Mouse (Mus musculus) MEL (cell line): ENCODE data around the gene Gja1. TPM values are rescaled to one million over a fixed set of nuclear protein-coding genes. Genes with fewer than 3 reads are reported as not detected.

ENCODE experiments used
- DNase-seq: peaks from one replicate; pipeline ENCODE4 v3.0.0; 2011; ENCODE audit warnings: low read depth, low spot score
- H3K27ac ChIP-seq: 2 replicates; pipeline ENCODE4 v1.5.1; 2012; ENCODE audit warnings: low read depth, mild to moderate bottlenecking, control low read depth, low read length, moderate library complexity; ENCODE audit not compliant: control insufficient read depth
- H3K27me3 ChIP-seq, 2 experiments: fragments of 150-350 bp in 1 of 2; sonication (generic) in 1 of 2; 2 replicates each; pipeline ENCODE4 v1.6.1; 2012; ENCODE audit warnings: low read length in 2 of 2, mild to moderate bottlenecking in 2 of 2, improper control_type of control experiment in 1 of 2, moderate library complexity in 1 of 2; ENCODE audit not compliant: insufficient read depth in 2 of 2, control insufficient read depth in 1 of 2
- H3K36me3 ChIP-seq, 2 experiments: 2 replicates each; pipeline ENCODE4 v1.6.1; 2012 to 2014; ENCODE audit warnings: low read length in 2 of 2, improper control_type of control experiment in 1 of 2, inconsistent platforms in 1 of 2, mild to moderate bottlenecking in 1 of 2; ENCODE audit not compliant: insufficient read depth in 2 of 2, control insufficient read depth in 1 of 2
- H3K4me1 ChIP-seq, 2 experiments: fragments of 150-350 bp in 1 of 2; sonication (generic) in 1 of 2; 2 replicates each; pipeline ENCODE4 v1.6.1; 2012; ENCODE audit warnings: low read length in 2 of 2, improper control_type of control experiment in 1 of 2, mild to moderate bottlenecking in 1 of 2; ENCODE audit not compliant: insufficient read depth in 2 of 2, control insufficient read depth in 1 of 2
- H3K4me3 ChIP-seq, 2 experiments: fragments of 150-350 bp in 1 of 2; sonication (generic) in 1 of 2; 2 replicates each; pipeline ENCODE4 v1.5.1; 2012; ENCODE audit warnings: low read depth in 2 of 2, low read length in 2 of 2, mild to moderate bottlenecking in 2 of 2, moderate library complexity in 2 of 2, control low read depth in 1 of 2, improper control_type of control experiment in 1 of 2; ENCODE audit not compliant: control insufficient read depth in 1 of 2, insufficient read depth in 1 of 2
- H3K79me2 ChIP-seq: 2 replicates; pipeline ENCODE4 v1.6.1; 2012; ENCODE audit warnings: mild to moderate bottlenecking, low read length, moderate library complexity; ENCODE audit not compliant: control insufficient read depth, poor library complexity, insufficient read depth
- H3K9ac ChIP-seq: 2 replicates; pipeline ENCODE4 v1.6.1; 2012; ENCODE audit warnings: low read depth, mild to moderate bottlenecking, control low read depth, low read length, moderate library complexity; ENCODE audit not compliant: control insufficient read depth, poor library complexity, severe bottlenecking
- H3K9me3 ChIP-seq: fragments of 150-350 bp; sonication (generic); replicated peaks from 2 replicates; pipeline ENCODE4 v1.6.1; 2012; ENCODE audit warnings: mild to moderate bottlenecking, low read length, improper control_type of control experiment, moderate library complexity; ENCODE audit not compliant: insufficient read depth
- BHLHE40 ChIP-seq: IDR thresholded peaks from 2 replicates; pipeline ENCODE4 v1.6.1; 2012; ENCODE audit warnings: low read depth, mild to moderate bottlenecking, inconsistent platforms, low read length, improper control_type of control experiment, borderline replicate concordance
- CHD1 ChIP-seq: IDR thresholded peaks from 2 replicates; pipeline ENCODE4 v1.6.1; 2012; ENCODE audit warnings: low read depth, mild to moderate bottlenecking, inconsistent platforms, low read length, improper control_type of control experiment
- E2F4 ChIP-seq: IDR thresholded peaks from 2 replicates; pipeline ENCODE4 v1.6.1; 2011; ENCODE audit warnings: low read depth, low read length, improper control_type of control experiment, borderline replicate concordance
- EP300 ChIP-seq, 2 experiments: IDR thresholded peaks; 2 replicates each; pipeline ENCODE4 v1.6.1; 2011; ENCODE audit warnings: improper control_type of control experiment in 2 of 2, low read length in 2 of 2, low read depth in 1 of 2, mild to moderate bottlenecking in 1 of 2
- GABPA ChIP-seq: IDR thresholded peaks from 2 replicates; pipeline ENCODE4 v1.6.1; 2012; ENCODE audit warnings: low read depth, mild to moderate bottlenecking, inconsistent platforms, low read length, improper control_type of control experiment, moderate library complexity
- HCFC1 ChIP-seq: IDR thresholded peaks from 2 replicates; pipeline ENCODE4 v1.6.1; 2012; ENCODE audit warnings: low read depth, mild to moderate bottlenecking, inconsistent platforms, low read length, improper control_type of control experiment, moderate library complexity
- JUND ChIP-seq: IDR thresholded peaks from 2 replicates; pipeline ENCODE4 v1.6.1; 2011; ENCODE audit warnings: low read depth, mild to moderate bottlenecking, improper control_type of control experiment, low read length
- MAFK ChIP-seq: IDR thresholded peaks from 2 replicates; pipeline ENCODE4 v1.6.1; 2011; ENCODE audit warnings: low read depth, mild to moderate bottlenecking, low read length, improper control_type of control experiment, borderline replicate concordance
- MAX ChIP-seq: IDR thresholded peaks from 2 replicates; pipeline ENCODE4 v1.6.1; 2011; ENCODE audit warnings: low read length, improper control_type of control experiment
- MAZ ChIP-seq: IDR thresholded peaks from 2 replicates; pipeline ENCODE4 v1.6.1; 2012; ENCODE audit warnings: low read depth, mild to moderate bottlenecking, inconsistent platforms, low read length, improper control_type of control experiment
- MXI1 ChIP-seq: IDR thresholded peaks from 2 replicates; pipeline ENCODE4 v1.6.1; 2011; ENCODE audit warnings: mild to moderate bottlenecking, low read depth, low read length, improper control_type of control experiment
- MYC ChIP-seq: IDR thresholded peaks from 2 replicates; pipeline ENCODE4 v1.6.1; 2011; ENCODE audit warnings: low read depth, mild to moderate bottlenecking, low read length, improper control_type of control experiment, moderate library complexity
- NELFE ChIP-seq: IDR thresholded peaks from 2 replicates; pipeline ENCODE4 v1.6.1; 2011; ENCODE audit warnings: low read depth, low read length, improper control_type of control experiment
- POLR2A ChIP-seq, 2 experiments: IDR thresholded peaks; 2 replicates each; pipeline ENCODE4 v1.6.1; 2011 to 2012; ENCODE audit warnings: low read length in 2 of 2, mild to moderate bottlenecking in 2 of 2, control low read depth in 1 of 2, improper control_type of control experiment in 1 of 2, low read depth in 1 of 2, moderate library complexity in 1 of 2; ENCODE audit not compliant: control insufficient read depth in 1 of 2, insufficient read depth in 1 of 2, poor library complexity in 1 of 2
- POLR2AphosphoS2 ChIP-seq: IDR thresholded peaks from 2 replicates; pipeline ENCODE4 v1.6.1; 2011; ENCODE audit warnings: low read length, improper control_type of control experiment
- RAD21 ChIP-seq: IDR thresholded peaks from 2 replicates; pipeline ENCODE4 v1.6.1; 2011; ENCODE audit warnings: mild to moderate bottlenecking, low read depth, low read length, improper control_type of control experiment
- SIN3A ChIP-seq: IDR thresholded peaks from 2 replicates; pipeline ENCODE4 v1.6.1; 2012; ENCODE audit warnings: low read length, improper control_type of control experiment, inconsistent platforms
- SMC3 ChIP-seq: IDR thresholded peaks from 2 replicates; pipeline ENCODE4 v1.6.1; 2011; ENCODE audit warnings: low read depth, low read length, improper control_type of control experiment
- TAL1 ChIP-seq: IDR thresholded peaks from 2 replicates; pipeline ENCODE4 v1.6.1; 2012; ENCODE audit warnings: mild to moderate bottlenecking, inconsistent platforms, low read length, moderate library complexity, mixed read lengths
- TBP ChIP-seq: IDR thresholded peaks from 2 replicates; pipeline ENCODE4 v1.8.0; 2011; ENCODE audit warnings: low read depth, low read length, improper control_type of control experiment
- USF1 ChIP-seq: IDR thresholded peaks from 2 replicates; pipeline ENCODE4 v1.6.1; 2014; ENCODE audit warnings: low read depth, mild to moderate bottlenecking, inconsistent platforms, low read length, improper control_type of control experiment, moderate library complexity
- USF2 ChIP-seq, 2 experiments: IDR thresholded peaks; 2 replicates each; pipeline ENCODE4 v1.6.1; 2011 to 2012; ENCODE audit warnings: improper control_type of control experiment in 2 of 2, low read length in 2 of 2, borderline replicate concordance in 1 of 2, inconsistent platforms in 1 of 2, low read depth in 1 of 2, mild to moderate bottlenecking in 1 of 2; ENCODE audit not compliant: insufficient read depth in 1 of 2
- ZC3H11A ChIP-seq: IDR thresholded peaks from 2 replicates; pipeline ENCODE4 v1.6.1; 2012; ENCODE audit warnings: low read depth, mild to moderate bottlenecking, inconsistent platforms, low read length, improper control_type of control experiment
- polyA plus RNA-seq, 2 experiments: library from polyadenylated mRNA; stranded (reverse) in 1 of 2; unstranded in 1 of 2; fragments of >175 nt in 1 of 2; fragments of >200 nt in 1 of 2; gene quantifications; 2 replicates each; pipeline versions ENCODE4 v1.2.1 to v1.2.4; 2012; ENCODE audit warnings: low replicate concordance in 2 of 2, low read depth in 1 of 2; ENCODE audit not compliant: insufficient read length in 2 of 2, insufficient read depth in 1 of 2, missing spikeins in 1 of 2
- total RNA-seq: library from RNA; depleted of rRNA; stranded (reverse); fragments of 300-350 nt; gene quantifications from 2 replicates; pipeline ENCODE4 v1.2.3, GENCODE M21; 2012

Gene Gja1
- total and polyA plus RNA-seq, 3 experiments, result not detected

DNA sequence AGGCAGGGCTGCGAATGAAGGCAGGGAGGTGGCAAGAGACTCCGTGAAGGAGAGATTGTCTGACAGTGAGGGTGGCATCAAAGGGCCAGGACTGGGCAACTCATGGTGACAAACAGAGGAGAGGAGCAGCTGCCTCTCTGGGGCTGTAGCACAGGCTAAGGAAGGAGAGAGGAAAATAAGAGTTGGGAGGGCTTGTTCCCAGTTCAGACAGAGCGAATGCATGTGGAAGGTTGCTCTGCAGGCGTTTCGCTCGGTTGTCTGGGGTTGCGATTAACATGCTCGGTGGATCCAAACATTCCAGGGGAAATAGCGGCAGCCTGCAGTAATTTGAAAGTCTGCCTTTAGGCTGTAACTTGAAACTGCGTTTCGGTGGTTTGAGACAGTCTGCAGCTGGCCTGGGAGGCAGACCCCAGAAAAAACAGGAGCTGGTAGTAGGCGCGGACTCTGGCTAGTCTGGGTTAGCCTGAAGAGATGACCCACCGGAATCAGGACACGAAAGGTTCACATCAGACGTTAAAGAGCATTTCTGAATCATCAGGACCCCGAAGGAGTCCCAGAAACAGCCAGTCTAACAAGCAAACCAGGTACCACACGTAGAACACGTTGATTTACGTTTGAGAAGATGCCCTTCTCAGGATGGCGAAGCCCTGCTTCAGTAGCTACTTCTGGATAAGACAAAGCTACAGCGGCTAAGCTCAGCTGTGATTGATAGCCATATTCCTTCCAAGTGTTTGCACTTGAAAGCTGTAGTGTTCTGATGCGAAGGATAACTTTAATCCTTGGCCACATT lies 54.7 kb downstream of the Gja1 start:
- Histone ChIP-seq H3K9me3 (no peaks in the 10 kb centered on the region), H3K27me3 (no peaks in the 10 kb centered on the region), H3K4me3 (no peak overlapping the region), H3K4me1 (no peaks in the 10 kb centered on the region), H3K79me2 (no peaks in the 10 kb centered on the region), H3K36me3 (no peaks in the 10 kb centered on the region), H3K9ac (no peak overlapping the region), H3K27ac (no peak overlapping the region)
- TF ChIP-seq USF1, result no peak
- no peak for TF ChIP-seq BHLHE40
- no peak for TF ChIP-seq MAFK
- no peak for TF ChIP-seq MXI1
- no peak for TF ChIP-seq POLR2A (IDR thresholded peaks at IDR 0.05; ENCODE audit: control insufficient read depth in 1 of 2, insufficient read depth in 1 of 2, low read depth in 1 of 2, low read length in 2 of 2, poor library complexity in 1 of 2)
- no peak for TF ChIP-seq MYC
- DNase-seq, result no peak

DNA sequence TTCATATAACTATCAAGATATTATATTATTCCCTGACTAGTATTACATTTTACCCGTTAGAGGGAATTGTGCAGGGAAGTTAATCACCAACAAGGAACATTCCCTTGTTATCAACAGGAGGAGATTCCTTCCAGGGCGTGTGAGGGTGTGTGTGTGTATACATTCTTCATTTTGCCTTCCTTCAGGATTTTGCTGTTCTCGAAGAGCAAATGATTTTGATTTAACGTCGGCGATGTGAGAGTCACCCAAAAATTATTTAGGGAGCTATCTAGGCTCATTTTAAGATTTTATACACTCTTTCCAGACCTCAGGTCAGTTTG lies 55.2 kb downstream of the Gja1 start:
- Histone ChIP-seq H3K9ac (no peak overlapping the region), H3K36me3 (no peaks in the 10 kb centered on the region), H3K9me3 (no peaks in the 10 kb centered on the region), H3K79me2 (no peaks in the 10 kb centered on the region), H3K4me1 (no peaks in the 10 kb centered on the region), H3K4me3 (no peak overlapping the region), H3K27ac (no peak overlapping the region), H3K27me3 (no peaks in the 10 kb centered on the region)
- TF ChIP-seq SMC3 (no peak), ZC3H11A (no peak), MAFK (no peak), HCFC1 (no peak)
- DNase-seq, result no peak

DNA sequence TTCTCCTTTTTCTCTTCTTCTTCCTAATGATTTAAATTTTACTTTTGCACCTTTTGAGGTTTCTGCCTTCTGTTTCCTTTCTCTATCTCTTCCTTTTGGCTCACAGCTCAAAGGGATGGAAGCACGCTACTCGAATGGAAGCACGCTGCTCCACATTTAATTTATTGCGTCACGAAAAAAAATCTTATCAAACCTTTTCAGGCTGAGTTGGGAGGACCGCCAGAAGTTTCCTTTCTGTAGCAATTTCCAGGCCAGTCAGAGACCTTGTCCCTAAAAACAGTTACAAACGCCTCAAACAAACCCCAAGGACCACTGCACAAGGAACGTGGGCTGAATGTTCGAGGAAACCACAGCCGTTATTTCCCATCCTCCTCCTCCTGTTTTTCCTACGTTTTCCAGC lies 60.2 kb downstream of the Gja1 start:
- no peaks in the 10 kb centered on the region for H3K36me3 ChIP-seq
- H3K27me3 ChIP-seq, result no peaks in the 10 kb centered on the region
- H3K4me1 ChIP-seq, result no peaks in the 10 kb centered on the region
- no peaks in the 10 kb centered on the region for H3K9me3 ChIP-seq
- DNase-seq, result no peak
- no peak overlapping the region for H3K9ac ChIP-seq
- no peak overlapping the region for H3K27ac ChIP-seq
- H3K4me3 ChIP-seq, result no peak overlapping the region
- no peaks in the 10 kb centered on the region for H3K79me2 ChIP-seq
- TF ChIP-seq USF1 (no peak), E2F4 (no peak), MAZ (no peak), TBP (no peak), CHD1 (no peak), RAD21 (no peak), SIN3A (no peak), USF2 (IDR thresholded peaks at IDR 0.05; ENCODE audit: borderline replicate concordance in 1 of 2, insufficient read depth in 1 of 2, low read depth in 1 of 2, low read length in 2 of 2) (no peak), GABPA (no peak), NELFE (no peak), POLR2AphosphoS2 (no peak), MAX (no peak), EP300 (IDR thresholded peaks at IDR 0.05; ENCODE audit: low read depth in 1 of 2, low read length in 2 of 2) (no peak), TAL1 (no peak), JUND (no peak), HCFC1 (no peak)
